Mouse (Mus musculus): ENCODE results near the gene Ror1. TPM values are rescaled to one million over a fixed set of nuclear protein-coding genes. Genes with fewer than 3 reads are reported as not detected.

Gene Ror1
- polyA plus RNA-seq (2014; fragmentation: Illumina TruSeq; extraction: RNeasy Lipid Tissue Mini Kit (QIAGEN cat#74804); ENCODE audit: low read depth, low replicate concordance) = 10.0 TPM

DNA sequence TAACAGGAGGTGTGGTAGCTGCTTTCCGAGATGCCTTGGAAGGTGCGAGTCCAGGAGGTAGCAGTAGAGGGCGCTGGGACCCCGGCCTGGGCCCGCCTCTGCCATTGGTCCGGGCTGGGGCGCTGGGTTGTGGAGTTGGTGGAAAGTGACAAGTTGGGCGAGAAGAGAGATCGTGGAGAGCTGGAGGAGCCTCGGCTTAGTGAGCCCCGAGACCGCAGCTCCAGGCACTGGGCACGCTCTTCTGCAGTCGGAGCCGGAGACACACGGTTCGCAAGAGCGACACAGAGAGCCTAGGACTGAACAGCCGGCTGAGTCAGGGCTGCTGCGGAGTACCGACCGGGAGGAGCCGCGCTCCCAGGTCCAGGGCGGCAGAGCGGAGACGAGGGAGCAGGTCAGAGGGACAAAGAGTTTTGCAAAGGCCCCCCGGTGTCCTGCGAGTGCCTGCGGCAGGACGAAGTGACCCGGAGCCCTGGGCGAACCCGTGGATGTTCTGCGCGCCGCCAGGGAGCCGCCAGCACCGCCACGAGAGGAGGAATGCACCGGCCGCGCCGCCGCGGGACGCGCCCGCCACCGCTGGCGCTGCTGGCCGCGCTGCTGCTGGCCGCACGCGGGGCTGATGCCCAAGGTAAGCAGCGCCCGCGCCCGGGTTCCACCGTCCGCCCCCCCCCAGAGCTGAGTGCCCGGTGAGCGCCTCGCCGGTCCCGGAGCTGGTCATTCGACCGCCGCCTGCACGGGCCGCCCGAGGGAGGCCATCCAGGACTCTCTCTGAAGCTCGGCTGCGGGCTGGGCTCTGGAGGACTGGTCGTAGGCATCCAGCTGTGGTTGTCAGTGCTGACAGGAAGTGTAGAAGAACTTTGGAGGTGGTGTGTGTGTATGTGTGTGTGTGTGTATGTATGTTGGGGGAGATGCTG lies at the start of gene Ror1:
TSS of gene Ror1 (plus strand) at position 107 of the 911 bp plus-strand sequence.

DNA sequence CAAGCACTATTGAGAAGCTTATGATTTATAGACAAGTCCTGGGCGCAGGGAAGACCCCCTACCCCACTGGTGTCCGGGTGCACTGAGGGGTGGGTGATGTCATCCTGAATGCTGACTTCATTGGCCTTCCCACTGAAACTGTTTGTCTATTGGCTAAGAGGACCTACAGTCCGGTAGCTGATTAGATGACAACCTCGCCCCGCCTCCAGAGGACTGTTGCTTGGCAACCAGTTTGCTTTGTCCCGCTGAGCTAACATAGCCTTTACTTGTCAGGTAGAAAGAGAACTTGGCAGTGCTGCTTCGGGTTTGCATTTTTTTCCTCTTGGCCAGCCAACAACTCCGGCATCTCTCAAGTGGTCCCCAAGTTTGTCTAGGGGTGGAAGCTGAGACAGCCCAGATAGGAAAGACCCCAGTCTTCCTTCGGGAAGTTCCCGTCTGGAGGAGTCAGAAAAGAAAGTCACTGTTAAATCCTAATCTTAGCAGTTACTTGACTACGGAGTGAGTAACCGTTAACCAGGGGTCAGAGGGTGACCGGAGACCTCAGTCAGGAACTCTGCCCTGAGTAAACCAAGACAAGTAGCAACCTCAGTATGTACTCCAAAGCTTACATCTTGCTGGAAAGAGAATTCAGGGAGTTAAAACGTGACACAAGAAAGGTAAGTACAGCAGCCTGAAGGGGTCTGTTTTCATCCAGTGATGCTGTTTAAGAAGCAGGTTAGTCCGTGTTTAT lies 383.2 kb downstream of the Ror1 start, which contains the start of gene Ube2u:
TSS of gene Ube2u (plus strand) at position 258 of the 730 bp plus-strand sequence.

Other genes starting within 250 kb of the Ror1 start
- 38.6 TPM for gene Pgm1, start 166.4 kb upstream of the Ror1 start, polyA plus RNA-seq (2014; fragmentation: Illumina TruSeq; extraction: RNeasy Lipid Tissue Mini Kit (QIAGEN cat#74804); ENCODE audit: low read depth, low replicate concordance)
- gene Itgb3bp, start 166.0 kb upstream of the Ror1 start, polyA plus RNA-seq (2014; fragmentation: Illumina TruSeq; extraction: RNeasy Lipid Tissue Mini Kit (QIAGEN cat#74804); ENCODE audit: low read depth, low replicate concordance) = 50.0 TPM